Mouse (Mus musculus) layer of hippocampus, adult 18-20 months (tissue): ENCODE results near the gene Idnk. TPM values are rescaled to one million over a fixed set of nuclear protein-coding genes. Genes with fewer than 3 reads are reported as not detected.

ENCODE experiments used
- DNase-seq, 2 experiments: peaks; one replicate each; pipeline ENCODE4 v3.0.0; 2022; ENCODE audit warnings: low spot score in 2 of 2
- total RNA-seq, 2 experiments: library from RNA; stranded (reverse); gene quantifications; 2 replicates each; pipeline ENCODE4 v1.2.3; 2021

The Idnk gene
- total RNA-seq, 2 experiments from 2014 or later: 32.7 to 33.3 TPM

DNA sequence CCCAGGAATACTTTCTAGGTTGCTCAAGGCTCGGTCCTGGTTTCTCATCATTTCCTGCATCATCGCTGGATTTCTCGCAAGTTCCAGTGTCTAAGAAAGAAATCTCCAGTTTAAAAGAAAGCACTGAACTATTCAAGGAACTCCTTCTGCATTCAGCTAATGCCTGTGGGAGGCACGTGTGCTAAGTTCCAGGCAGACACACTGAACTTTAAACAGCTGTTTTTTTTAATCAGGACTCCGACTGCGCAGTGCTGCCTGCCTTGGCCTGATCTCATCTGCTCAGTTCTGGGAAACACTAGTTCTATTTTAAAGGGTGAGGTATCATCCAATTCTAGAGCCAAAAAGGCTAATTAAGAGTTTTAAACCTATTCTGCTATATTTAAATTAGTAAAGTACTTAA is 34.7 kb downstream of the Idnk start:
- DNase-seq: peak in 1 of 2 experiments; percentile 39

- DNase-seq: no peak
Observed at GRCm38 (mm10) chr13:58193221-58193620, 35.8 kb downstream of the Idnk start.

DNA sequence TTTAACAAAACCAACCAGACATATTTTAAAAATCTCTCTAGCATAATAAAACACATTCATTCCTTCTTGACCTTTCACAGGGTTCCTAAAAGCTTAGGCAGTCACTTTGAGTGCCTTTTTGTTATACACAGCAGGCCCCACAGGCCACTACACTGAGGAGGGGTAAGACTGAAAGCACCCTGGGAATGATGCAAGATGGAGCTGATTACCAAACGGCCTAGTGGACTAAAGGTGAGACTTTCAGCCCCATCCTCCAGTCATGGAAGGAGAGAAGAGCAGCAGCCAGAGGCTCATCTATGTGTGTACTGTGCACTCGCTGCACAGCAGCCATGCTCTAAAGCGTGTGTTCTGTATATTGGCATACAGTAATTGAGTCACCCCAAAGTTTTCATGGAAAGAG is 37.5 kb downstream of the Idnk start:
- DNase-seq: no peak

DNA sequence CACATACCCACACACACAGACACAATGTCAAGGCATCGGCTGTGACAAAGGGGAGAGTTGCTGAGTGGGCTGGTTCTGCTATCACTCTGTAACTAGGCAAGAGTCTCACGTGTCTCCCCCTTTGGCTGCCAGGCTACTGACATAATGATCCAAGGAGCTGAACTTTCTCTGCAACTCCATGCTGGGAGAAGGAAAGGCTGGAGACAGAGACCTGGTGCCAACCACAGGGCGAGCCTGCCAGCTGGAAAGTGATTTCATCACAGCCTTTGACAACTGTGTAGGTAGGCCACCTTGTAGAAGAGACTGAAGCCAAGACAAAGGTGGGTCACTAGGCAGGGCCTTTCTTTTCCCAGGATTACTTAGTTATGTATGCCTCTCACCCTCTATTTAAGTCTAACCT is 39.8 kb downstream of the Idnk start:
- DNase-seq: no peak

GRCm38 (mm10) chr13:58197981-58198640 is 40.7 kb downstream of the Idnk start:
- no peak for DNase-seq

GRCm38 (mm10) chr13:58201343-58201742 is 43.9 kb downstream of the Idnk start:
- no peak for DNase-seq

- no peak for DNase-seq
Observed at GRCm38 (mm10) chr13:58201908-58202307, 44.5 kb downstream of the Idnk start.

GRCm38 (mm10) chr13:58202903-58203302 is 45.5 kb downstream of the Idnk start:
- DNase-seq: no peak

GRCm38 (mm10) chr13:58204202-58204601 is 46.8 kb downstream of the Idnk start:
- no peak for DNase-seq

DNA sequence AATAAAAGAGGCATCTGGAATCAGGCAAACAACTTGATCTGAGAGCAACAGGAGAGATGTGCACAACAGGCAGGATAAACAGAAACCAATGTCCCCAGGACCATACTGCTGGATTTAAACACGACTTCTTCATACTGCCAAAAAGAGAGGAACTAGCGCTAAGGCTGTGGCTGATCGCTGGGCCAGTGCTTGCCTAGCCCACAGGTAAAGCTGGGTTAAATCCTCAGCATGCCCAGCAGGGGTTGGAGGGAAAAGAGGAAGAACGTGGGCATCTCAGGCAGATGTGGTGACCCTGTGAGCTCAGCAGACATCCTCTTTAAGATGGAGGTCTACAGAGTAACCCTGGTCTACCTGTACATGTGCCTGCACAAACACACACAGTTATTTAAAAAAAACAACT is 47.5 kb downstream of the Idnk start:
- no peak for DNase-seq

DNA sequence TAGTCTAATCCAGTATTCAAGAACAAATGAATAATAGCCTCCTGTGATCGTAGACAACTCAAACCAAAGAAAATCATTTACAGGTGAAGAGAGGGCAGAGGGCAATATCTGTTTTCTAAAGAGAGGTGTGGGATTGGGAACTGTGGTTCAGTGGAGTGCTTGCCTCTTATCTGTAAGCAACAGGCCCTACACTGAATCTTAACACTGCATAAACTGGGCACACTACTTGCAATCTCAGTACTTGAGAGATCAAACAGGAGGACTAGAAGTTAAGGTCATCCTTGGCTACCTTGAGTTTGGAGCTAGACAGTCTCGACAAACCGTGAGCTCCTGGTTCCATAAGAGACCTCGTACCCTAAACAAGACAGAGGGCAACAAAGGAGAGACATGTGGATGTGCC is 48.6 kb downstream of the Idnk start:
- no peak for DNase-seq

- peak in 1 of 2 experiments; percentile 29 for DNase-seq
Observed at GRCm38 (mm10) chr13:58210441-58210840, 53.0 kb downstream of the Idnk start.

- no peak for DNase-seq
Observed at GRCm38 (mm10) chr13:58212530-58212929, 55.1 kb downstream of the Idnk start.

DNA sequence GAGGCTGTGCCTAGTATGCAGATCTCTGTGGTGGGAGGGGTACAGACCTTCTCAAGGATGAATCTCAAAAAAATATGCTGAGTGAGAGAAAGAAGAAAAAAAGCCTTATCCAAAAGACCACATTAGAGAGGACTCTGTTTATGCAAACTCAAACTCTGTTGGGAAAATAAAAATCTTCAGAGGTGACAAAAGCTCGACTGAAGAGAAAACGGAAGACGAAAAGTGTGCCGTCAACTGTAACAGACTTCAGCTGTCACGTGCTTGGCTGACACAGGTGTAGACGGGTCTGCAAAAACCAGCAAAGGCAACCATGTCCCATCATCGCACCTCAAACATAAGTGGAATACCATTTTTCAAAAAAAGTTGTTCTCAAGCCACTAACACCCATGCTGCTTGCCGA is 56.4 kb downstream of the Idnk start:
- DNase-seq: no peak

Other genes starting within 250 kb of the Idnk start
- 100 to 1,000 TPM; 212 to 215 TPM for gene Spock1, start 249.3 kb upstream of the Idnk start, total RNA-seq
- gene Klhl3, start 44.1 kb upstream of the Idnk start, total RNA-seq: 10 to 100 TPM; 47.1 to 48.6 TPM
- gene Hnrnpa0, start 29.1 kb upstream of the Idnk start, total RNA-seq: 100 to 1,000 TPM; 125 to 127 TPM
- 100 to 1,000 TPM; 154 to 159 TPM for gene Ubqln1, start 58.0 kb downstream of the Idnk start, total RNA-seq
- 10 to 100 TPM; 22.1 to 24.6 TPM for gene Gkap1, start 118.0 kb downstream of the Idnk start, total RNA-seq
- gene Kif27, start 201.5 kb downstream of the Idnk start, total RNA-seq: 1 to 10 TPM; 3.3 to 3.6 TPM
- gene 2210016F16Rik, start 227.6 kb downstream of the Idnk start, total RNA-seq: 1 to 10 TPM; 7.8 to 8.3 TPM
- gene Rmi1, start 244.6 kb downstream of the Idnk start, total RNA-seq: 10 to 100 TPM; 15.4 to 16.6 TPM
- 100 to 1,000 TPM; 658 to 684 TPM for gene Hnrnpk, start 245.7 kb downstream of the Idnk start, total RNA-seq